ENCODE assay signal across 11 mouse cellular contexts in genomic region chr2:36216953-36217573, GRCm38 (mm10). TPM values are rescaled to one million over a fixed set of nuclear protein-coding genes. Genes with fewer than 3 reads are reported as not detected.
DNase-seq lines count a peak whose midpoint lies in the region; ATAC-seq and TF ChIP-seq lines count a peak whose summit lies in the region.
"Had no signal": no experiment of that assay in that cellular context is flagged by ENCODE, and none has a peak within 500 bp of the region (broad histone marks: within the 10 kb centered on the region; RNA-seq: fewer than 3 reads in every experiment).

No protein-coding gene starts in this region.

- peaks cover 10% of the 10 kb centered on the region for H3K27me3 ChIP-seq in forebrain, embryonic 13.5 days
- H3K27me3 ChIP-seq in forebrain, embryonic 10.5 days (ENCODE audit: poor library complexity, severe bottlenecking) = peaks cover 15% of the 10 kb centered on the region
- H3K27me3 ChIP-seq in CH12.LX (replicated peaks) = no peaks in the 10 kb centered on the region
- no peaks in the 10 kb centered on the region for H3K27me3 ChIP-seq in kidney, adult 2 months (replicated peaks; ENCODE audit: control insufficient read depth, insufficient read depth, low read length)
- H3K27me3 ChIP-seq in lung, embryonic 15.5 days = no peaks in the 10 kb centered on the region
- 0 out of 2 replicates have a peak, but pooled peaks cover 5% of the 10 kb centered on the region for H3K27me3 ChIP-seq in midbrain, postnatal 0 days (ENCODE audit: insufficient read depth, low read length)

- no peaks in the 10 kb centered on the region for H3K36me3 ChIP-seq in forebrain, embryonic 13.5 days (ENCODE audit: poor library complexity, severe bottlenecking)
- no peaks in the 10 kb centered on the region for H3K36me3 ChIP-seq in forebrain, embryonic 10.5 days (replicated peaks)
- H3K36me3 ChIP-seq in CH12.LX (replicated peaks in 1 of 2; ENCODE audit: control insufficient read depth in 1 of 2, insufficient read depth in 1 of 2, low read length in 1 of 2) = no peaks in the 10 kb centered on the region
- no peaks in the 10 kb centered on the region for H3K36me3 ChIP-seq in kidney, adult 2 months (ENCODE audit: control insufficient read depth, insufficient read depth, low read length)
- no peaks in the 10 kb centered on the region for H3K36me3 ChIP-seq in lung, embryonic 15.5 days
- no peaks in the 10 kb centered on the region for H3K36me3 ChIP-seq in midbrain, postnatal 0 days (ENCODE audit: insufficient read depth, low read length)
- H3K36me3 ChIP-seq: neural tube, embryonic 13.5 days had no signal

- no peak overlapping the region for H3K4me2 ChIP-seq in forebrain, embryonic 13.5 days
- H3K4me2 ChIP-seq in CH12.LX (ENCODE audit: insufficient read depth, low read depth, poor library complexity, severe bottlenecking) = no peak overlapping the region
- peak overlapping the region; percentile 36 for H3K4me2 ChIP-seq in lung, embryonic 15.5 days
- H3K4me2 ChIP-seq in midbrain, postnatal 0 days (ENCODE audit: low read depth, low read length, poor library complexity, severe bottlenecking) = no peak overlapping the region
- H3K4me2 ChIP-seq: neural tube, embryonic 13.5 days had no signal

- TF ChIP-seq EP300 in CH12.LX (IDR thresholded peaks at IDR 0.05; ENCODE audit: low read length) = peak; percentile 89

- H3K27ac ChIP-seq in forebrain, embryonic 13.5 days = no peak overlapping the region
- H3K27ac ChIP-seq in forebrain, embryonic 10.5 days = no peak overlapping the region
- no peak overlapping the region for H3K27ac ChIP-seq in CH12.LX (ENCODE audit: insufficient read depth, low read depth)
- peak overlapping the region; percentile 37 for H3K27ac ChIP-seq in kidney, adult 2 months (ENCODE audit: insufficient read depth, low read depth, low read length)
- H3K27ac ChIP-seq in lung, embryonic 15.5 days = peak overlapping the region; percentile 95
- no peak overlapping the region for H3K27ac ChIP-seq in midbrain, postnatal 0 days (ENCODE audit: low read depth, low read length)
- H3K27ac ChIP-seq: neural tube, embryonic 13.5 days had no signal

- ATAC-seq in forebrain, embryonic 13.5 days = no peak
- ATAC-seq in lung, embryonic 15.5 days (ENCODE audit: borderline replicate concordance, extremely low read depth, low FRiP score, low TSS enrichment) = peak; percentile 74
- no peak for ATAC-seq in midbrain, postnatal 0 days (ENCODE audit: low FRiP score)

- no peaks in the 10 kb centered on the region for H3K79me2 ChIP-seq in CH12.LX (replicated peaks; ENCODE audit: control insufficient read depth, extremely low read depth, insufficient read depth, poor library complexity, severe bottlenecking)

- peaks cover 10% of the 10 kb centered on the region; the same call in 1 of the 2 replicates for H3K4me1 ChIP-seq in forebrain, embryonic 13.5 days
- peaks cover 35% of the 10 kb centered on the region for H3K4me1 ChIP-seq in forebrain, embryonic 10.5 days
- H3K4me1 ChIP-seq in CH12.LX (ENCODE audit: control insufficient read depth in 1 of 2, insufficient read depth in 2 of 2) = peaks cover 16 to 60% of the 10 kb centered on the region in 2 experiments
- H3K4me1 ChIP-seq in kidney, adult 2 months (ENCODE audit: control insufficient read depth, insufficient read depth, low read length) = peaks cover 13% of the 10 kb centered on the region
- H3K4me1 ChIP-seq in lung, embryonic 15.5 days = peaks cover 43% of the 10 kb centered on the region
- peaks cover 3% of the 10 kb centered on the region; the same call in 1 of the 2 replicates for H3K4me1 ChIP-seq in midbrain, postnatal 0 days (ENCODE audit: insufficient read depth, low read length)

- TF ChIP-seq POLR2A in CH12.LX (IDR thresholded peaks at IDR 0.05; ENCODE audit: low read depth, low read length) = no peak
- no peak for TF ChIP-seq POLR2A in kidney, adult 2 months (IDR thresholded peaks at IDR 0.05; ENCODE audit: low read depth, low read length)

- TF ChIP-seq RAD21 in CH12.LX (IDR thresholded peaks at IDR 0.05; ENCODE audit: low read depth, low read length) = no peak

- 0 out of 2 replicates have a peak overlapping the region, but pooled peaks have one; percentile 6 for H3K9ac ChIP-seq in forebrain, embryonic 13.5 days
- no peak overlapping the region for H3K9ac ChIP-seq in CH12.LX (ENCODE audit: insufficient read depth, low read depth)
- no peak overlapping the region for H3K9ac ChIP-seq in lung, embryonic 15.5 days
- no peak overlapping the region for H3K9ac ChIP-seq in midbrain, postnatal 0 days (replicated peaks; ENCODE audit: low read length, poor library complexity, severe bottlenecking)

- dilution Hi-C loops in CH12.LX (cut with MboI; ENCODE audit: extremely low pct_ligation_motif_present, extremely low pct_unique_long_range_greater_than_20kb, low sequenced_read_pairs) = no loop called here

- in situ Hi-C loops in CH12.LX (cut with MboI; ENCODE audit: low pct_ligation_motif_present, low pct_unique_long_range_greater_than_20kb, low sequenced_read_pairs) = loop anchor here (10.0 to 25.0 kb wide), 2 partner anchors 58 to 655 kb away; partner anchors contain the start of gene Dab2ip

- DNase-seq in forebrain, embryonic 10.5 days (ENCODE audit: extremely low spot score, low spot score) = no peak
- peak; percentile 80 for DNase-seq in CH12.LX (ENCODE audit: extremely low read depth)
- peak; percentile 56 for DNase-seq in kidney, adult 2 months
- DNase-seq in retina, embryonic 14.5 days (ENCODE audit: low spot score) = no peak
- no peak for DNase-seq in embryo, embryonic 11 days
- DNase-seq in midbrain, postnatal 0 days (ENCODE audit: low spot score) = no peak
- DNase-seq: gastrocnemius, postnatal 25 days; thymus, adult 2 months had no signal

- no peak overlapping the region for H3K4me3 ChIP-seq in forebrain, embryonic 13.5 days
- no peak overlapping the region for H3K4me3 ChIP-seq in forebrain, embryonic 10.5 days
- no peak overlapping the region for H3K4me3 ChIP-seq in CH12.LX (replicated peaks in 1 of 3; ENCODE audit: low read depth in 2 of 3, low read length in 2 of 3, poor library complexity in 1 of 3)
- no peak overlapping the region for H3K4me3 ChIP-seq in kidney, adult 2 months (ENCODE audit: insufficient read depth, low read depth, low read length)
- no peak overlapping the region for H3K4me3 ChIP-seq in lung, embryonic 15.5 days
- H3K4me3 ChIP-seq in midbrain, postnatal 0 days (ENCODE audit: low read depth, low read length) = no peak overlapping the region
- H3K4me3 ChIP-seq: neural tube, embryonic 13.5 days had no signal

- WGBS in forebrain, embryonic 13.5 days = 52% methylated on average over 4 of the region's 4 CpGs
- 64% methylated on average over 4 of the region's 4 CpGs for WGBS in forebrain, embryonic 10.5 days
- WGBS in kidney, adult 2 months = 13% methylated on average over 4 of the region's 4 CpGs
- WGBS in lung, embryonic 15.5 days = 46% methylated on average over 4 of the region's 4 CpGs
- 56% methylated on average over 4 of the region's 4 CpGs for whole genome bisulfite sequencing in midbrain, postnatal 0 days

- no peaks in the 10 kb centered on the region for H3K9me3 ChIP-seq in forebrain, embryonic 13.5 days (replicated peaks)
- H3K9me3 ChIP-seq in forebrain, embryonic 10.5 days = no peaks in the 10 kb centered on the region
- no peaks in the 10 kb centered on the region for H3K9me3 ChIP-seq in CH12.LX (replicated peaks; ENCODE audit: low read length)
- H3K9me3 ChIP-seq in lung, embryonic 15.5 days = no peaks in the 10 kb centered on the region
- no peaks in the 10 kb centered on the region for H3K9me3 ChIP-seq in midbrain, postnatal 0 days (ENCODE audit: low read length)
- H3K9me3 ChIP-seq: neural tube, embryonic 13.5 days had no signal

- TF ChIP-seq CTCF in CH12.LX (conservative IDR thresholded peaks at IDR 0.05 in 1 of 2, IDR thresholded peaks at IDR 0.05 in 1 of 2; ENCODE audit: low read depth in 2 of 2, low read length in 2 of 2) = no peak
- TF ChIP-seq CTCF in kidney, adult 2 months (conservative IDR thresholded peaks at IDR 0.05; ENCODE audit: insufficient read depth, insufficient read length, low read depth, low read length) = no peak
- no peak for TF ChIP-seq CTCF in midbrain, postnatal 0 days (IDR thresholded peaks at IDR 0.05)

TF ChIP-seq in CH12.LX, 34 proteins besides CTCF, POLR2A, EP300 and RAD21 (continues in another document):
- no peak for TF ChIP-seq NELFE (IDR thresholded peaks at IDR 0.05; ENCODE audit: low read depth, low read length)
- TF ChIP-seq SIN3A (IDR thresholded peaks at IDR 0.05; ENCODE audit: low read length) = peak; percentile 53; the same call in 1 of the 2 replicates
- peak; percentile 70 for TF ChIP-seq BHLHE40 (IDR thresholded peaks at IDR 0.05; ENCODE audit: low read depth, low read length)
- peak; percentile 79 for TF ChIP-seq CHD2 (IDR thresholded peaks at IDR 0.05; ENCODE audit: low read length)
- peak; percentile 76 for TF ChIP-seq ETS1 (conservative IDR thresholded peaks at IDR 0.05; ENCODE audit: low read depth, low read length)
- no peak for TF ChIP-seq E2F4 (IDR thresholded peaks at IDR 0.05; ENCODE audit: insufficient replicate concordance, low read depth, low read length)
- no peak for TF ChIP-seq MAX (IDR thresholded peaks at IDR 0.05; ENCODE audit: low read length)
- TF ChIP-seq MAFK (IDR thresholded peaks at IDR 0.05; ENCODE audit: insufficient replicate concordance, low read length) = 0 out of 2 replicates have a peak, but pooled peaks have one; percentile 18
- TF ChIP-seq JUND (conservative IDR thresholded peaks at IDR 0.05; ENCODE audit: low read depth, low read length) = no peak
- peak; percentile 74 for TF ChIP-seq TCF12 (IDR thresholded peaks at IDR 0.05; ENCODE audit: low read depth, low read length)
- TF ChIP-seq MEF2A (IDR thresholded peaks at IDR 0.05; ENCODE audit: borderline replicate concordance, low read depth, low read length) = peak; percentile 96
- no peak; the same call in 1 of the 2 replicates for TF ChIP-seq SMC3 (IDR thresholded peaks at IDR 0.05; ENCODE audit: low read depth, low read length)
- TF ChIP-seq MAZ (IDR thresholded peaks at IDR 0.05; ENCODE audit: low read depth, low read length) = no peak; the same call in 1 of the 2 replicates
- TF ChIP-seq RCOR1 (conservative IDR thresholded peaks at IDR 0.05; ENCODE audit: low read depth, low read length) = peak; percentile 71
- no peak for TF ChIP-seq KAT2A (IDR thresholded peaks at IDR 0.05; ENCODE audit: insufficient replicate concordance, low read length)

RNA-seq across cellular contexts. Expression of gene Ptgs1, which starts 13.2 kb away (rescaled TPM):
- 2.2 and 2.4 TPM in 2 replicates for polyA plus RNA-seq in forebrain, embryonic 13.5 days (2015; fragmentation: Nextera tagmentation; extraction: Ambion mirVana)
- polyA plus RNA-seq in forebrain, embryonic 10.5 days (2016; fragmentation: Nextera tagmentation; extraction: Ambion mirVana) = 2.2 and 3.6 TPM in 2 replicates
- total RNA-seq in CH12.LX (2012; rRNA removed) = 3.0 and 3.1 TPM in 2 replicates
- 2.9 and 3.0 TPM in 2 replicates for total RNA-seq in CH12.LX (2014; rRNA removed)
- polyA plus RNA-seq in CH12.LX (2012; ENCODE audit: insufficient read length, low read depth) = 1.6 and 2.6 TPM in 2 replicates
- 25.6 and 28.2 TPM in 2 replicates for polyA plus RNA-seq in kidney, adult 2 months (2012; rRNA removed)
- 48.9 and 54.9 TPM in 2 replicates for polyA plus RNA-seq in lung, embryonic 15.5 days (2015; fragmentation: Nextera tagmentation; extraction: Ambion mirVana)
- 10.5 and 11.4 TPM in 2 replicates for total RNA-seq in midbrain, postnatal 0 days (2014; rRNA removed)
- 6.6 and 8.0 TPM in 2 replicates for polyA plus RNA-seq in midbrain, postnatal 0 days (2015; fragmentation: Nextera tagmentation; extraction: Ambion mirVana)

Comparison
In these comparisons a context has a peak if more than half of its experiments do, and no peak if none do; other contexts are left out.
1. H3K27ac ChIP-seq: peak in kidney, adult 2 months (single experiment) and lung, embryonic 15.5 days (single experiment); none in forebrain, embryonic 13.5 days (single experiment), forebrain, embryonic 10.5 days (single experiment), CH12.LX (single experiment) and midbrain, postnatal 0 days (single experiment).
2. DNase-seq: peak in CH12.LX (single experiment) and kidney, adult 2 months (single experiment); none in forebrain, embryonic 10.5 days (single experiment), retina, embryonic 14.5 days (single experiment), embryo, embryonic 11 days (single experiment) and midbrain, postnatal 0 days (single experiment).